Mouse (Mus musculus) intestine, postnatal 0 days (tissue): Measurements from ENCODE around the gene Creb3l2. TPM values are rescaled to one million over a fixed set of nuclear protein-coding genes. Genes with fewer than 3 reads are reported as not detected.

Experiments
- ATAC-seq: fragments of 200-750 bp; cut with Nextera tagmentation; 2 replicates; pipeline ENCODE4 v1.8.0; 2017; ENCODE audit warnings: mild to moderate bottlenecking, moderate TSS enrichment, moderate library complexity
- H3K27ac ChIP-seq: fragments of 300-500 bp; sonication (generic); 2 replicates; pipeline ENCODE4 v1.5.1; 2014; ENCODE audit warnings: mild to moderate bottlenecking, low read depth, low read length, moderate library complexity
- H3K27me3 ChIP-seq: fragments of 300-500 bp; sonication (generic); replicated peaks from 2 replicates; pipeline ENCODE4 v1.6.1; 2014; ENCODE audit warnings: low read length, mixed read lengths; ENCODE audit not compliant: control insufficient read depth, insufficient read depth
- H3K36me3 ChIP-seq: fragments of 300-500 bp; sonication (generic); 2 replicates; pipeline ENCODE4 v1.6.1; 2014; ENCODE audit warnings: mild to moderate bottlenecking, moderate library complexity; ENCODE audit not compliant: control insufficient read depth, insufficient read depth
- H3K4me1 ChIP-seq: fragments of 300-500 bp; sonication (generic); replicated peaks from 2 replicates; pipeline ENCODE4 v1.6.1; 2014; ENCODE audit warnings: antibody characterized with exemption, low read length, mixed read lengths; ENCODE audit not compliant: control insufficient read depth, insufficient read depth
- H3K4me2 ChIP-seq: fragments of 300-500 bp; sonication (generic); replicated peaks from 2 replicates; pipeline ENCODE4 v1.6.1; 2014; ENCODE audit warnings: low read depth, mild to moderate bottlenecking, moderate library complexity
- H3K4me3 ChIP-seq: fragments of 300-500 bp; sonication (generic); 2 replicates; pipeline ENCODE4 v1.5.1; 2014; ENCODE audit warnings: low read depth, low read length
- H3K9ac ChIP-seq: fragments of 300-500 bp; sonication (generic); 2 replicates; pipeline ENCODE4 v1.6.1; 2014; ENCODE audit warnings: mild to moderate bottlenecking, low read depth, low read length
- H3K9me3 ChIP-seq: fragments of 300-500 bp; sonication (generic); 2 replicates; pipeline ENCODE4 v1.6.1; 2016; ENCODE audit warnings: mixed run types; ENCODE audit not compliant: control insufficient read depth
- CTCF ChIP-seq: sonication (generic); IDR thresholded peaks from 2 replicates; pipeline ENCODE4 v1.5.1; 2016; ENCODE audit warnings: low read depth, mild to moderate bottlenecking, control low read depth, antibody characterized with exemption, moderate library complexity
- WGBS: fragments of 180-500 bp; shearing (Covaris S2); extraction: QIAGEN DNeasy Blood & Tissue Kit; methylation state at CpG from one replicate; pipeline ENCODE4 v1.1.7; 2014; 5-methylcytosine and 5-hydroxymethylcytosine counted together
- polyA plus RNA-seq: library from polyadenylated mRNA; unstranded; fragments of >200 nt; fragmentation: Nextera tagmentation; extraction: Ambion mirVana; gene quantifications from 2 replicates; pipeline ENCODE4 v1.2.1, GENCODE M21; 2015

Gene Creb3l2
- polyA plus RNA-seq, 1 experiment from 2014 or later, result 10.0 TPM

- Histone ChIP-seq H3K27me3 (no peaks in the 10 kb centered on the region), H3K4me2 (no peak overlapping the region), H3K27ac (no peak overlapping the region), H3K4me1 (no peaks in the 10 kb centered on the region), H3K9me3 (no peaks in the 10 kb centered on the region), H3K4me3 (no peak overlapping the region), H3K9ac (no peak overlapping the region), H3K36me3 (no peaks in the 10 kb centered on the region)
- 28% methylated on average over 4 of the region's 4 CpGs for WGBS
- TF ChIP-seq CTCF, result no peak
- no peak for ATAC-seq
Observed at GRCm38 (mm10) chr6:37451664-37452063, 9.7 kb upstream of the Creb3l2 start.

GRCm38 (mm10) chr6:37447704-37448466, 5.9 kb upstream of the Creb3l2 start:
- Histone ChIP-seq H3K9me3 (no peaks in the 10 kb centered on the region), H3K4me1 (no peaks in the 10 kb centered on the region), H3K36me3 (no peaks in the 10 kb centered on the region), H3K4me3 (no peak overlapping the region), H3K27me3 (no peaks in the 10 kb centered on the region), H3K9ac (no peak overlapping the region), H3K4me2 (no peak overlapping the region), H3K27ac (no peak overlapping the region)
- WGBS, result 25% methylated on average over 10 of the region's 10 CpGs
- TF ChIP-seq CTCF, result peak; percentile 95
- peak; percentile 47; the same call in 1 of the 2 replicates for ATAC-seq

GRCm38 (mm10) chr6:37442781-37443180, 835 bp upstream of the Creb3l2 start:
- Histone ChIP-seq H3K4me1 (0 out of 2 replicates have a peak, but pooled peaks cover 2% of the 10 kb centered on the region), H3K4me2 (peak overlapping the region; percentile 55), H3K4me3 (peak overlapping the region; percentile 66), H3K9ac (0 out of 2 replicates have a peak overlapping the region, but pooled peaks have one; percentile 13), H3K27ac (peak overlapping the region; percentile 31; the same call in 1 of the 2 replicates), H3K9me3 (no peaks in the 10 kb centered on the region), H3K27me3 (no peaks in the 10 kb centered on the region), H3K36me3 (no peaks in the 10 kb centered on the region)
- TF ChIP-seq CTCF, result no peak
- WGBS, result 41% methylated on average over 4 of the region's 4 CpGs
- no peak for ATAC-seq

- Histone ChIP-seq H3K36me3 (no peaks in the 10 kb centered on the region; the same call in 1 of the 2 replicates), H3K9me3 (no peaks in the 10 kb centered on the region), H3K4me1 (0 out of 2 replicates have a peak, but pooled peaks cover 2% of the 10 kb centered on the region), H3K9ac (peak overlapping the region; percentile 79), H3K27ac (peak overlapping the region; percentile 75), H3K27me3 (no peaks in the 10 kb centered on the region), H3K4me2 (peak overlapping the region; percentile 73), H3K4me3 (peak overlapping the region; percentile 66)
- ATAC-seq, result peak; percentile 42
- under 1% methylated on average over 40 of the region's 40 CpGs for WGBS
- TF ChIP-seq CTCF, result no peak
Observed at GRCm38 (mm10) chr6:37441251-37442011, 515 bp downstream of the Creb3l2 start.

GRCm38 (mm10) chr6:37440491-37441250, 1.3 kb downstream of the Creb3l2 start:
- 17% methylated on average over 12 of the region's 12 CpGs for WGBS
- ATAC-seq, result no peak
- 0 out of 2 replicates have a peak, but pooled peaks have one; percentile 1 for TF ChIP-seq CTCF
- peak overlapping the region; percentile 79 for H3K9ac ChIP-seq
- no peaks in the 10 kb centered on the region for H3K27me3 ChIP-seq
- peak overlapping the region; percentile 66 for H3K4me3 ChIP-seq
- H3K27ac ChIP-seq, result peak overlapping the region; percentile 75
- peak overlapping the region; percentile 73 for H3K4me2 ChIP-seq
- H3K36me3 ChIP-seq, result no peaks in the 10 kb centered on the region; the same call in 1 of the 2 replicates
- H3K4me1 ChIP-seq, result 0 out of 2 replicates have a peak, but pooled peaks cover 5% of the 10 kb centered on the region
- H3K9me3 ChIP-seq, result no peaks in the 10 kb centered on the region
